Mouse (Mus musculus): ENCODE measurements around the gene Gm20388.

Gene Gm20388

DNA sequence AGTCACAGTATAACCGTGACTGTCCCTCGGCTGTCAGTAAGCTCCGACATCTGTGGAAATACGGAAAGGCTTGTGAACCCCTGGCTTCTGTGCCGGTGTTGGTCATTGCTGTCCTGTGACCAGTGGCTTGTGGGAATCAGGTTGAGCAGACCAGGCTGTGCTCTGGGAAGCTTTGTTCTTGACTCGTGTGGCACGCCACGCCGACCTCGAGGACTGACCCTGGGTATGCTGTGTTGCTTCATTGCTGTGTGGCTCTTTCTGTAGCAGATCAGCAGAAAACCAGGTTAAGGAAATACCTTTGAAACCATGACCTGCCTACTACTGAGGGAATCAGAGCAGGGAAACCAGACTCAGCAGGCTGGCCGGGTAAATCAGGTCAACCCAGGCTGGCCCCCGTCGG is 4399.9 kb downstream of the Gm20388 start:
- no peak for DNase-seq (ENCODE audit: extremely low spot score, low read depth, low spot score)

DNA sequence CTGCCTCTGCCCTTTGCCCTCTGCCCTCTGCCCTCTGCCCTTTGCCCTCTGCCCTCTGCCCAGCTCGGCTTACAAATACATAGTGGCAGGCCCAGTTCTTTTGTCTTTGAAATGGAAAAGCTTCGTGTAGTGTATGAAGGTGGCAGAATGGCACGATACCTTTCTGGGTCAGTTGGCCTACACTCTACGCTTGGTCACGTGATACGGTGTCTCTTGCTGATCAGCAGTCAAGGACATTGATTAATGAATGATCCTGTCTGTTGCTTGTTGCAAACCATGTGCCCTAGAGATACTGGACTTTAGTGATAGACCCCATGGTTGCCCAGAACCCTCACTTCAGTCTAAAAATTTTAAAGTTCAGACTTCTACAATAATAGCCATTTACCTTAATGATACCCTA is 4400.5 kb downstream of the Gm20388 start:
- no peak for DNase-seq (ENCODE audit: extremely low spot score, low read depth, low spot score)

DNA sequence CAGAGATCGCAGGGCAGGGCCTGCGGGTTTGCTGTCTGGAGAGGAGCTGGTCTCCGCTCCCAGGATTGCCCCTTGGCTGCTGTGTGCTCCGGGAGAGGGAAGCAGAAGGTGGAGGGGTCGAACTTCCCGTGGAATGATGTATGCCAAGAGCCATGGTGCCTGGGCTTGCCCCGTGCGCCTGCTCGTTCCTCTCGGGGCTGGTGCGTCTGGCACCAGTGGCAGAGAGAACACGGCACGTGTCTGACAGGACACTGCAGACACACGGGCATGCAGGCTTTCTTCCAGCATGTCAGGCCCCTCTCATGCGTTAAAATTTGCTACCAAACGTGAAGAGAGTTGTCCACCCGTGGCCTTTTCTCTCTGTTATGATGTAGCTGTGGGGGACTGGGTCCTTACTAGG is 4401.1 kb downstream of the Gm20388 start:
- DNase-seq (ENCODE audit: extremely low spot score, low read depth, low spot score), result no peak

DNA sequence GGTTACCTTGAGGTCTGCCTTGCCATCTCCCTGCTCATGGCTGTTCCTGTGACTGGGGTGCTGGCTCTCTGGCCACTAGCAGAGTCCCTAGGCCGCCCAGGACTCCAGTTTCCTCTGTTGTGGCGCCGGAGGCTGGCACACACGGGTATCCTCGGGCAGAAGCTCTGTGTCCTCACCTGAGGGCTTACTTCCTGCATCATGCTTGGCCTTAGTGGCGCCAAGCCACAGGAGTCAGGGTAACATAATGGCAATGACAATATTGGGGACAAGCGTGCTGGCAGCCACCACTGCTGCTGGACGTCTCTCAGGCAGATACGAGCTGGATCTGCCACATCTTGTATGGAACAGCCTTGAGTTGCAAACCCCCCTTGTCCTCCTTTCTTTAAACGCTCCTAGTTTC is 4401.6 kb downstream of the Gm20388 start:
- DNase-seq (ENCODE audit: extremely low spot score, low read depth, low spot score), result no peak

GRCm38 (mm10) chr8:124314803-124315202 is 4404.2 kb downstream of the Gm20388 start:
- DNase-seq (ENCODE audit: extremely low spot score, low read depth, low spot score), result no peak

- no peak for DNase-seq (ENCODE audit: extremely low spot score, low read depth, low spot score)
Measured at GRCm38 (mm10) chr8:124316466-124317136, 4406.0 kb downstream of the Gm20388 start.

DNA sequence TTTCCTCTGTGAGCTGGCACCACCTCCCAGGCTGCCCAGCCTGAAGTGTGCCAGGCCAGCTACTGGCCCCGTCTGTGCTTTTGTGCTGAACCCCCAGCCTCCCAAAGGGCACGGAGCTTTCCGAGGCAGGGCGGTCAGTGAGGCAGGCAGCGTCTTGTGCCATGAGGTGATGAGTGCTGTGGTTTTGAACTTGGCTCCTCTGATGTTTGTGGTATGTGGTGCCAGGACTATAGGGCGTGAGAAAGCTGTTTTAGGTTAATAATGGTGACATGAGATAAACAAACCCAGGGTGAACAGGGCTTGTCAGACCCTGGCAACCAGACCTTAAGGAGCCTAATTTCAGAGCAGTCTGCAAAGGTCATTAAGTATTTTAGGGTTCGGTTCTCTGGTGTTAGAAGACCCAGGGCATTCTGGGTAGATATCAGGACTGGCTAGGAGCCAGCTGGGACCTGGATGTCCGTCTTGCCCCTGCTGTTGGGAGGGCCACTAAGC is 4406.6 kb downstream of the Gm20388 start:
- DNase-seq (ENCODE audit: extremely low spot score, low read depth, low spot score), result no peak

DNA sequence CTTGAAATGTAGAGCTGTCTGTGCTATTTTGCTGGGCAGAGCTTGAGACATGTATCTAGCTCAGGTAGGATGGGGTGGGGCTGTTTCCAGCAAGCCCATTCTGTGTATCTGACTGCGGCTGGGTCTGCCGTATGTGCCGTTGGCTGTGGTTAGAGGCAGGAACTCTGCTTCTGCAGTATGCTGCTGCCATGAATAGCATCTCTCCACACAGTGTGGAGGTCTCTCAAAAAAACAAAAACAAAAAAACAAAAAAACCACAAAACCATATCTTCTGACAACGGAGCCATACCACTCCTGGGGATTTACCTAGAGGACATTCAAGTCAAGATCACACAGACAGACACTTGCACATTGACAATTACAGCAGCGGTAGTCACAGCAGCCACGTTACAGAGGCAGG is 4407.2 kb downstream of the Gm20388 start:
- DNase-seq (ENCODE audit: extremely low spot score, low read depth, low spot score), result no peak

DNA sequence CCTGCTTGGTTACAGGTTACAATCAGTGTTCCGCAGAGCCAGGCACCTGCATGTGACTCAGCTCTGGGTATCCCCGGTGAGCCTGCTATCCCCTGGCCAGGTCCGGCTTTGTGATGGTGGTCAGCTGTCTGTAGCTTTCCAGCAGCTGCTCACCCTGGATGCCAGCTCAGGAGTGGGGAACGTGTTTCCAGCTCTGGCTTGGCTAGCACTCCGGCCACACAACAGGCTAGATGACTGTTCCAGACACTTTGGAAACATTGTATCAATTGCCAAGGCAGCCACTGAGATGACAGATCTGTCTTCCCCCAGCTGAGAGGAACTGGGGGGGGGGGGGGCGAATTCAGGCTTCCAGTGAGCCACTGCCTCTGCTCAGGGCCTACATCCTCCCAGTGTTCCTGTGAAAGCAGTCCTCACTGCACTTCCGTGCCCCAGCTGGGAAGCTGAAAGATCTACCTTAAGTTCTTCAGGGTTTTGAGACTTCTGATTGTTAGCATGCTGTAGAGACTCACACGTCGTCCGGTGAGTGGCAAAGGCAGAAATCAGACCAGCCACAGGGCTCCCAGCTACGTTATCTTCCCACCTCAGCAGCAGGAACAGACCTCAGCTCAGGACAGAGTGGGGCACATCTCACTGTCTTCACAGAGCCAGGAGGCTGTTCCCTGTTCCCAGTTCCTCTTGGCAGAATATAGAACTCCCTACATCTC is 4408.1 kb downstream of the Gm20388 start:
- no peak for DNase-seq (ENCODE audit: extremely low spot score, low read depth, low spot score)

DNA sequence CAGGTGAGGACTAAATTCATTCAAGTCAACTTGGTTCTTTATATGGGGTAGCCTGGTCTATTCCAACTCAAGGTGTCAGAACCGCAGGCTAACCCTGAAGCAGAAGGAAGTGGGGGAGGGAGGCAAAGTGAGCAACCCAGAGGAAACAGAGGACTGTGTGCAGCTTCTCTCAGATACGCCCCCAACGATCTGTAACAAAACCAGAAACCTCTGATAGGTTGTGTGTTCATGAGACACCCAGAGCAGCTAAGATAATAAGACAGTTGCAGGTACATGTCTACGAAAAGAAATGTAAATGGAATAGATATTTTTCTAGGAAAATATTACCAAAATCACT is 4408.6 kb downstream of the Gm20388 start:
- DNase-seq (ENCODE audit: extremely low spot score, low read depth, low spot score), result no peak

DNA sequence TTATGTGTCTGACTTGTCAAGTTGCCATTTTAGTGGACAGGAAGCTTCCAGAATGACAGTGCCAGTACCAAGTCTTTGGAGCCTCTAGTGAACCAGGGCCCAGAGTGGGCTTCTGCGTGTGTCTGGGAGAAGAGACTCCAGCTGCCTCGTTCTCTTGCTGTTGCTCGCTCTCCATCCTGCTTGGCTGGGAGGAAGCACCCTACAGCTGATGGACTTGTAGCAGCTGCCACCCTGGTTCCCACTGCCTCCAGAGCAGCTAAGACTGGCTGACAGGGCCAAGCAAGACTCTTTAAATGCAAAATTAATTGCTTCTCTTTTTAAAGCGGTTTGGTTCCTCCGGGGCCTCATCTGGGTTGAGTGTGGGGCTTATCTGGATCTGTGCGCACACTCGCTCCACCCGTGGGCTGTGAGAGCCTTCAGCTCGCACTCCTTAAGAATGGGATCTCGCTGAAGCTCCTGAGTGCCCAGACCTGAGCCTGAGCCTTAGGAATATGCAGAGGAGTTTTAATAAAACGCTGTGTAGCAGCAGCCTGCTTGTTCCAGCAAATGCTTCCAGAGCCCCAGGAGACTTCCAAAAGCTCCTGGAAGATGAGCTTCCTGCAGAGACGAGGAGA is 4410.7 kb downstream of the Gm20388 start:
- no peak for DNase-seq (ENCODE audit: extremely low spot score, low read depth, low spot score)

DNA sequence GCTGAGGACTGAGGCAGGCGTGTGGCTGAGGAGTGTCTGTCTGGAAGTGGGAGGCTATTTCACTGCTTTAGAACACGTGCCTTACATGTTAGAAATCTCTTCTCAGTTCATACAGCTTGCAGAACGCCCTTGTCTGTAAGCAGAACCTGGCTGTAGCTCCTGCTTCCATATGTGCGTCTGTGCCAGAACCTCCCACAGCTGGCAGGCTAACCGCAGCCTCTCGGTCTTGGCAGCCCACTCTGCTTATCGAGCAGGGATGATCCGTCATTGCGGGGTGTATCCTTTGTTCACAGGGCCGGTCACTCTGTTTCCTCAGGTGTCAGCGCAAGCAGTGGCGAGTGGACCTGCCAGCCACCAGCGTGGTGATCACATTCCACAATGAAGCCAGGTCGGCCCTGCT is 4412.7 kb downstream of the Gm20388 start:
- DNase-seq (ENCODE audit: extremely low spot score, low read depth, low spot score), result no peak

DNA sequence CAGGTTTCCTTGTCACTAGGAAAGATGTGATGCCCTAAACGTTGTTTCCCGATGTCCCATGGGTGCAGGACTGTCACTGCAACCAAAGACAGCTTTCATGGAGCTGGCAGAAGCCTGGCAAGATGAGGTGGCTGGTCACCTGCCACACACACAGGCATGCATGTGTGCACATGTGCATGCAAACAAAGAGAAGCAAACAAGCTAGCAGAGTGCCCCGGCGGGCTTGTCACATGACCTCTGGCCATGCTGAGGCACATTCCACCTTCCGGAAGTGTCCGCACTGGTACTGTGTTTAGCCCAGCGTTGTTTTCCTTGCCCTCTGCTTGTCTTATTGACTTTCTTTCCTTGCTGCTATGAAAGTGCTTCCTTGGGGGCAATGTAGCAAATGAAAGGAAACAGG is 4417.6 kb downstream of the Gm20388 start:
- DNase-seq (ENCODE audit: extremely low spot score, low read depth, low spot score), result no peak

GRCm38 (mm10) chr8:124329690-124330089 is 4419.0 kb downstream of the Gm20388 start:
- no peak for DNase-seq (ENCODE audit: extremely low spot score, low read depth, low spot score)

- no peak for DNase-seq (ENCODE audit: extremely low spot score, low read depth, low spot score)
Measured at GRCm38 (mm10) chr8:124330433-124330832, 4419.8 kb downstream of the Gm20388 start.

GRCm38 (mm10) chr8:124331094-124331493 is 4420.5 kb downstream of the Gm20388 start:
- no peak for DNase-seq (ENCODE audit: extremely low spot score, low read depth, low spot score)

- DNase-seq (ENCODE audit: extremely low spot score, low read depth, low spot score), result no peak
Measured at GRCm38 (mm10) chr8:124331706-124332105, 4421.1 kb downstream of the Gm20388 start.

DNA sequence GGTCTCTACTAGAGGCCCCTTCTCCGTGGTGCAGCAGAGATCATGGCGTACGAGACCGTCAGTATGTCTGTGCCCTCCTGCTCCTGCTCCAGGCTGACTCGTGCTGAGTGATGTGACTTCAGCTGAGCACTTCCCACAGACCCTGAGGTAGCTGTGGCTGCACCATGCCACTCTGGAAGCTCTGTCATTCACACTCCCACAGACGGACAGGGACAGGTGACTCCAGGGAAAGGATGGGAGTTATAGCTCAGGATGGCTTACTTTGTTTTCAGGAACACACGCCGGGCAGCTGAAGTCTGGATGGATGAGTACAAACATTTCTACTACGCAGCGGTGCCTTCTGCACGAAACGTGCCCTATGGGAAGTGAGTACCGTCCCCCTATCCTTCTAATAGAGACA is 4425.7 kb downstream of the Gm20388 start:
- DNase-seq (ENCODE audit: extremely low spot score, low read depth, low spot score), result no peak

GRCm38 (mm10) chr8:124339742-124340141 is 4429.1 kb downstream of the Gm20388 start:
- DNase-seq (ENCODE audit: extremely low spot score, low read depth, low spot score), result no peak

DNA sequence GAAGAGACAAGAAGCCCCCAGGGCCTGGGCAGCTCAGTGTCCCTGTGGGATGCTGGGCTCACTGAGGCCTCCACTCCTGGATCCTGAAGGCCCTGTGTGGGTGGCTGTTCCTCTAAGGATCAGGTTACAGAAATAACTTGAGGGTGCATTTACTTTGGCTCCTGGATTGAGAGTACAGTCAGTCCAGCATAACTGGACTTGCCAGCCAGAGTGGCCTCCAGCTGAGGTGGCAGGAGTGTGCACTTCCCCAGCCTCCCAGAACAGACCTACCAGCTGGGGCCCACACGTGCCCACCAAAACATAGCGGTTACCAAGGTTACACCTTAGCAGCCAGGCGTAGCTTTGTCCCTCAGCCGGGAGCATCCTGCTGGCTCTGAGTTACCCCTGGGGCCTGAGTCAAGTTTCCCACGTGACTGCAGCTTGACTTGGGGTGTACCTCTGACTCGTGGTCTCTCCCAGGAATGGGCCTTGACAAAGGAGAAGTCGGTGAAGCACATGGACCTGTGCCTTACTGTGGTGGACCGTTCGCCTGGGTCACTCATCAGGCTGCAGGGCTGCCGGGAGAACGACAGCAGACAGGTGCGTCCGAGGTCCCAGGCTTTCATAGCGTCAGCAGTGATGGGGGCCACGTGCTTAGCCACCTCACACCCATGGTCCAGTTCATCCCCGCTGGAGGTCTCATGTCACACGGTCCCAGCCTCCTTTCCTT is 4429.9 kb downstream of the Gm20388 start:
- no peak for DNase-seq (ENCODE audit: extremely low spot score, low read depth, low spot score)

DNA sequence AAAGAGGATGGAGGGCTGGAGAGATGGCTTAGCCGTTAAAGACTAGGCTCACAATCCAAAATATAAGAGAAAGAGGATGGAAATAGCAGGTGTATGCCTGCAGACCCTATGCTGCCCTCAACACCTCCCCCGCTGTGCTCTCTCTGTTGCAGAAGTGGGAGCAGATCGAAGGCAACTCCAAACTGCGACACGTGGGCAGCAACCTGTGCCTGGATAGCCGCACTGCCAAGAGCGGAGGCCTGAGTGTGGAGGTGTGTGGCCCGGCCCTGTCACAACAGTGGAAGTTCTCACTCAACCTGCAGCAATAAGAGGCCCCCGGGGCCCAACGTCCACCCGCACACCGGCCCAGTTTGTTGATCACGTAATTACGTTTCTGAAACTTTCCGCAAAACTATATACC is 4432.5 kb downstream of the Gm20388 start:
- DNase-seq (ENCODE audit: extremely low spot score, low read depth, low spot score), result no peak

DNA sequence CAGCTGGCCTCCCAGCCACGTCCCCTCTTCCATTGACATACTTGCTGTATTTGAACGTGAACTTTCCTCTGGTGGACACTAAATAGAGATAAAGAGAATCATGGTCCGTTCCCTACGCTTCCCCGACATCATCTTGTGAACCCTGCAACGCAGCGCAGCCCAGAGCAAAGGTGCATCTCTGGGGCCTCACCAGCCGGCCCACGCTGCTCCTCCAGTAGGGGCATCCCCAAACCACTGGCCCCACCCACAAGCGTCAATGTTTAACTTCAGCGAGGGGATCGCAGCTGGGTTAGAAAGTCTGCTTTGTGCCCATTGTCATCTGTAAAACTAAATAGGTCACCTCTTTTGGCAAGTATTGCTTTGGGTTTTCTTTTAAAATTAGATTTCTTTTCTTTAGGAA is 4433.4 kb downstream of the Gm20388 start:
- no peak for DNase-seq (ENCODE audit: extremely low spot score, low read depth, low spot score)
